Mouse (Mus musculus): ENCODE data around the gene Fbxo17. TPM values are rescaled to one million over a fixed set of nuclear protein-coding genes. Genes with fewer than 3 reads are reported as not detected.

Fbxo17 gene
- polyA plus RNA-seq, 1 experiment from 2014 or later = 4.2 TPM

DNA sequence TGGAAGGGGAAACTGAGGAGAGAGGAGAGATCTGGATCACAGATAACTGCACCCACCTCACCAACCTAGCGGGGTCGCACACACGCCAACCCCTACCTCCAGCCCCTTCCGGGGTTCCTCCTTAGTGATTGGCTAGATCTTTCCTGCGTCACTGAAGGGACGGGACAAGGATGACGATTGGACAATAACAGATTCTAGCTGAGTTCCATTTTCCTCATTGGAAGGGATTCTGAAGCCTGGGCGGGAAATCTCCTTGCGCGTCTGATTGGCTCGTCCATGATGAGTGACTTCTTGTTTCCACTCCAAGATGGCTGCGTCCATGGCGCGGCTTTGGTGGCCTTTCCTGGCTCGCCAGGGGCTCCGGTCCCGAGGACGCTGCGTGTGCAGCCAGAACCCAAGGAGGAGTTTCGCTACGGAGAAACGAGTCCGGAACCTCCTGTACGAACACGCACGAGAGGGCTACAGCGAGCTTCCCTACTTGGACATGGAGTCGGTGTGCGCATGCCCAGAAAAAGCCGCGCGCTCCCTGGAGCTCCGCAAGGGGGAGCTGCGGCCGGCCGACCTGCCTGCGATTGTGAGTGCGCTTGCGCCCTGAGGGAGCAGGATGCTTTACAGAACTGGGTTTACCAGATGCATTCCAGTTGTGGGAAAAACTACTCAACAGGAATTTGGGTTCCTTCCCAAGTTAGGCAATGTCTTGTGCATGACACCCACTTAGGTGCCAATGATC, 25.3 kb downstream of the Fbxo17 start, which contains the start of the genes Mrps12 and Sars2:
Gene Mrps12, minus strand, starts transcription at position 112 of the 730 bp plus-strand sequence.
Gene Sars2, plus strand, starts transcription at position 284 of the 730 bp plus-strand sequence.
- Histone ChIP-seq H3K36me3 (ENCODE audit: control insufficient read depth, insufficient read depth) (0 out of 2 replicates have a peak, but pooled peaks cover 1% of the 10 kb centered on the region), H3K27me3 (replicated peaks; ENCODE audit: control insufficient read depth, insufficient read depth, low read length) (no peaks in the 10 kb centered on the region), H3K4me2 (ENCODE audit: low read length) (peak within 1 kb of the TSS; percentile 72), H3K27ac (ENCODE audit: low read length) (peak within 1 kb of the TSS; percentile 60), H3K9me3 (ENCODE audit: control insufficient read depth, low read length) (no peaks in the 10 kb centered on the region), H3K9ac (replicated peaks; ENCODE audit: low read depth, low read length) (peak within 1 kb of the TSS; percentile 61), H3K4me1 (replicated peaks; ENCODE audit: control insufficient read depth, insufficient read depth, low read length) (peaks cover 14% of the 10 kb centered on the region), H3K4me3 (replicated peaks; ENCODE audit: low read length) (peak within 1 kb of the TSS; percentile 59)
- under 1% methylated on average over 39 of the region's 39 CpGs for WGBS
- peak; percentile 99 for ATAC-seq

GRCm38 (mm10) chr7:28749935-28750334, 33.3 kb downstream of the Fbxo17 start:
- Histone ChIP-seq H3K4me1 (replicated peaks; ENCODE audit: control insufficient read depth, insufficient read depth, low read length) (no peaks in the 10 kb centered on the region), H3K9ac (replicated peaks; ENCODE audit: low read depth, low read length) (no peak overlapping the region), H3K27me3 (replicated peaks; ENCODE audit: control insufficient read depth, insufficient read depth, low read length) (no peaks in the 10 kb centered on the region), H3K4me2 (ENCODE audit: low read length) (no peak overlapping the region), H3K4me3 (replicated peaks; ENCODE audit: low read length) (no peak overlapping the region), H3K36me3 (ENCODE audit: control insufficient read depth, insufficient read depth) (no peaks in the 10 kb centered on the region), H3K9me3 (ENCODE audit: control insufficient read depth, low read length) (no peaks in the 10 kb centered on the region), H3K27ac (ENCODE audit: low read length) (no peak overlapping the region)
- ATAC-seq = no peak
- WGBS = 96% methylated on average over 7 of the region's 7 CpGs

- Histone ChIP-seq H3K27ac (ENCODE audit: low read length) (no peak within 1 kb of the TSS), H3K9ac (replicated peaks; ENCODE audit: low read depth, low read length) (peak within 1 kb of the TSS; percentile 44)
These were observed 39.5 kb downstream of the Fbxo17 start, which contains the start of gene Ccer2 for GRCm38 (mm10) chr7:28756079-28756478. Gene Ccer2, plus strand, starts transcription at chr7:28756174.

DNA sequence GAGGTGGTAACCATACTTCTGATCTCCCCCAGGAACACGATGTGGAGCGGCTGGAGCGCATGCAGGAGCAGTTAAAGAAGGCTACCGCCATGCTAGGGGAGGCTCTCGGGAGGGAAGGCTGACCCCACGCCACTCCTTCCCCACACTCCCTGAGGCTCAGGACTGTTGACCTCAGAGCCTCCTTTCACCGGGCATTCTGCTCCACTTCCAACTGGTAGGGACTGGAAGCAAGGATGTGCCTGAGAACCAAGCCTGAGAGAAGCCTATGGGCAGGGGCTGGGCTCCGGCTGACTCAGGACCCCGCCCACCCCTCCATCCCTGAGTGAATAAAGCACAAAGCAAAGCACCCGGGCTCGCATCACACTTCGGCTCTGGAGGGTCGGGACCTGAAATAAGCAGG, 42.0 kb downstream of the Fbxo17 start:
- H3K4me2 ChIP-seq (ENCODE audit: low read length) = no peak overlapping the region
- no peak overlapping the region for H3K9ac ChIP-seq (replicated peaks; ENCODE audit: low read depth, low read length)
- H3K36me3 ChIP-seq (ENCODE audit: control insufficient read depth, insufficient read depth) = peaks cover 13% of the 10 kb centered on the region
- 83% methylated on average over 13 of the region's 13 CpGs for WGBS
- H3K27me3 ChIP-seq (replicated peaks; ENCODE audit: control insufficient read depth, insufficient read depth, low read length) = peaks cover 13% of the 10 kb centered on the region; the same call in 1 of the 2 replicates
- H3K4me1 ChIP-seq (replicated peaks; ENCODE audit: control insufficient read depth, insufficient read depth, low read length) = peaks cover 4% of the 10 kb centered on the region
- no peak overlapping the region for H3K27ac ChIP-seq (ENCODE audit: low read length)
- no peak for ATAC-seq
- no peaks in the 10 kb centered on the region for H3K9me3 ChIP-seq (ENCODE audit: control insufficient read depth, low read length)
- no peak overlapping the region for H3K4me3 ChIP-seq (replicated peaks; ENCODE audit: low read length)

More at GRCm38 (mm10) chr7:28756079-28756478, 39.5 kb downstream of the Fbxo17 start, which contains the start of gene Ccer2:
- peaks cover 4% of the 10 kb centered on the region for H3K4me1 ChIP-seq (replicated peaks; ENCODE audit: control insufficient read depth, insufficient read depth, low read length)
- 0 out of 2 replicates have a peak within 1 kb of the TSS, but pooled peaks have one; percentile 6 for H3K4me3 ChIP-seq (replicated peaks; ENCODE audit: low read length)
- no peak for ATAC-seq
- H3K4me2 ChIP-seq (ENCODE audit: low read length) = 0 out of 2 replicates have a peak within 1 kb of the TSS, but pooled peaks have one; percentile 16
- H3K9me3 ChIP-seq (ENCODE audit: control insufficient read depth, low read length) = no peaks in the 10 kb centered on the region
- WGBS = 4% methylated on average over 17 of the region's 17 CpGs
- peaks cover 7% of the 10 kb centered on the region for H3K36me3 ChIP-seq (ENCODE audit: control insufficient read depth, insufficient read depth)
- H3K27me3 ChIP-seq (replicated peaks; ENCODE audit: control insufficient read depth, insufficient read depth, low read length) = peaks cover 13% of the 10 kb centered on the region; the same call in 1 of the 2 replicates

DNA sequence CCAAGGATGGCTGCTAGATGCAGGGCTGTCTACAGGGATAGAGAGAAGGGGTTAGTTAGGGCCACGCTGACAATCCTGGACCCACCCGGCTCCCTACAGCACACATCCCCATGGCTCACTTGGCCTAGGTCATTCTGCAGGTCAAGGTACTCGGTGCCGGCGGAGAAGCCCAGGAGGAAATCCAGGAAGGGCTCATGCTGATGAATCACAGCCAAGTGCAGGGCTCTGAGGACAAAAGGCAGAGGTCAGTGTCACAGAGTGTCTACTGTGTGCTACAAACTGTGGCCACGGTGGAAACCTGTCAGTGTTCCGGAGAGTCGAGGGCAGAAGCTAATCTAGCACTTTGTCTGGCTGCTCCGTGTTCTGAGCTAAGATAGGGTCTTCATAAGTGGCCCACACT, 45.3 kb downstream of the Fbxo17 start:
- WGBS = 93% methylated on average over 9 of the region's 9 CpGs
- peaks cover 9% of the 10 kb centered on the region for H3K4me1 ChIP-seq (replicated peaks; ENCODE audit: control insufficient read depth, insufficient read depth, low read length)
- H3K9ac ChIP-seq (replicated peaks; ENCODE audit: low read depth, low read length) = no peak overlapping the region
- H3K27me3 ChIP-seq (replicated peaks; ENCODE audit: control insufficient read depth, insufficient read depth, low read length) = no peaks in the 10 kb centered on the region
- no peak overlapping the region for H3K27ac ChIP-seq (ENCODE audit: low read length)
- H3K36me3 ChIP-seq (ENCODE audit: control insufficient read depth, insufficient read depth) = peaks cover 13% of the 10 kb centered on the region
- no peak overlapping the region for H3K4me2 ChIP-seq (ENCODE audit: low read length)
- H3K9me3 ChIP-seq (ENCODE audit: control insufficient read depth, low read length) = no peaks in the 10 kb centered on the region
- no peak for ATAC-seq
- H3K4me3 ChIP-seq (replicated peaks; ENCODE audit: low read length) = no peak overlapping the region

- H3K4me1 ChIP-seq (replicated peaks; ENCODE audit: control insufficient read depth, insufficient read depth, low read length) = peaks cover 19% of the 10 kb centered on the region
- H3K9ac ChIP-seq (replicated peaks; ENCODE audit: low read depth, low read length) = no peak overlapping the region
- no peak for ATAC-seq
- no peak overlapping the region for H3K27ac ChIP-seq (ENCODE audit: low read length)
- H3K9me3 ChIP-seq (ENCODE audit: control insufficient read depth, low read length) = no peaks in the 10 kb centered on the region
- H3K4me2 ChIP-seq (ENCODE audit: low read length) = peak overlapping the region; percentile 73
- 89% methylated on average over 6 of the region's 6 CpGs for WGBS
- peaks cover 7% of the 10 kb centered on the region; the same call in 1 of the 2 replicates for H3K36me3 ChIP-seq (ENCODE audit: control insufficient read depth, insufficient read depth)
- H3K4me3 ChIP-seq (replicated peaks; ENCODE audit: low read length) = no peak overlapping the region
- H3K27me3 ChIP-seq (replicated peaks; ENCODE audit: control insufficient read depth, insufficient read depth, low read length) = no peaks in the 10 kb centered on the region
These were observed 48.6 kb downstream of the Fbxo17 start for GRCm38 (mm10) chr7:28765211-28765610.

- peak within 1 kb of the TSS; percentile 86 for H3K4me3 ChIP-seq (replicated peaks; ENCODE audit: low read length)
- H3K36me3 ChIP-seq (ENCODE audit: control insufficient read depth, insufficient read depth) = peaks cover 4% of the 10 kb centered on the region; the same call in 1 of the 2 replicates
- under 1% methylated on average over 45 of the region's 45 CpGs for WGBS
- H3K9me3 ChIP-seq (ENCODE audit: control insufficient read depth, low read length) = no peaks in the 10 kb centered on the region
- no peaks in the 10 kb centered on the region for H3K27me3 ChIP-seq (replicated peaks; ENCODE audit: control insufficient read depth, insufficient read depth, low read length)
- ATAC-seq = peak; percentile 99
- peak within 1 kb of the TSS; percentile 79 for H3K9ac ChIP-seq (replicated peaks; ENCODE audit: low read depth, low read length)
- H3K27ac ChIP-seq (ENCODE audit: low read length) = no peak within 1 kb of the TSS
- peaks cover 19% of the 10 kb centered on the region for H3K4me1 ChIP-seq (replicated peaks; ENCODE audit: control insufficient read depth, insufficient read depth, low read length)
- H3K4me2 ChIP-seq (ENCODE audit: low read length) = peak within 1 kb of the TSS; percentile 83
These were observed 49.7 kb downstream of the Fbxo17 start, which contains the start of gene Sirt2 for GRCm38 (mm10) chr7:28766173-28766879. Gene Sirt2, plus strand, starts transcription at chr7:28766735.

GRCm38 (mm10) chr7:28766910-28767309, 50.3 kb downstream of the Fbxo17 start:
- H3K27ac ChIP-seq (ENCODE audit: low read length) = no peak overlapping the region
- no peaks in the 10 kb centered on the region; the same call in 1 of the 2 replicates for H3K36me3 ChIP-seq (ENCODE audit: control insufficient read depth, insufficient read depth)
- no peaks in the 10 kb centered on the region for H3K9me3 ChIP-seq (ENCODE audit: control insufficient read depth, low read length)
- WGBS = 2% methylated on average over 14 of the region's 14 CpGs
- H3K4me3 ChIP-seq (replicated peaks; ENCODE audit: low read length) = peak overlapping the region; percentile 86
- H3K4me2 ChIP-seq (ENCODE audit: low read length) = peak overlapping the region; percentile 83
- H3K4me1 ChIP-seq (replicated peaks; ENCODE audit: control insufficient read depth, insufficient read depth, low read length) = peaks cover 19% of the 10 kb centered on the region
- H3K27me3 ChIP-seq (replicated peaks; ENCODE audit: control insufficient read depth, insufficient read depth, low read length) = no peaks in the 10 kb centered on the region
- peak; percentile 6 for ATAC-seq
- H3K9ac ChIP-seq (replicated peaks; ENCODE audit: low read depth, low read length) = peak overlapping the region; percentile 76

DNA sequence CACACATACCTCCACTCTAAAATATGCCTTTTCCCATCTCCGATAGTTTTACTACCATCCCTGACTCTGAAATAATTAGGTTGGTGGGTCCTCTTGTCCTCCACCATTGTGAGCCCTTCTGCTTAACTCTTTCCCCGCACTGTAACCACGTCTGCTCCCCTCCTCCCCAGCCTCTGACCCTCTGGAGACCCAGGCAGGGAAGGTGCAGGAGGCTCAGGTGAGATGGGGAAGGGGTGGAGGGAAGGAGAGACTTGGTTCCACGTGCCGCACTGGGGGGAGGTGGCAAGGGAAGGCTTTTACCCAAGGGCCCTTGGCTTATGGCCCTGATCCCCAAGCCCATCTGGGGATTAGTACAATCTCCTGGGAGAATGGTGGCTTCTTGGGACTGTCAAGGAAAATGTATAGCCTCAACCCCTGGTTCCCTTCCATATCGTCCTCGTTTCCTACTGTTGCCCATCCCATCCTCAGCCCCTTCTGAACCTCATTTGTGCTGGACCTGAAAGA, 50.9 kb downstream of the Fbxo17 start, which contains the start of gene Nfkbib:
Gene Nfkbib, minus strand, starts transcription at position 51 of the 504 bp plus-strand sequence.
- no peak for ATAC-seq
- 57% methylated on average over 7 of the region's 7 CpGs for WGBS
- Histone ChIP-seq H3K27ac (ENCODE audit: low read length) (no peak within 1 kb of the TSS), H3K4me2 (ENCODE audit: low read length) (peak within 1 kb of the TSS; percentile 83), H3K4me1 (replicated peaks; ENCODE audit: control insufficient read depth, insufficient read depth, low read length) (peaks cover 19% of the 10 kb centered on the region), H3K27me3 (replicated peaks; ENCODE audit: control insufficient read depth, insufficient read depth, low read length) (no peaks in the 10 kb centered on the region), H3K9ac (replicated peaks; ENCODE audit: low read depth, low read length) (peak within 1 kb of the TSS; percentile 79), H3K9me3 (ENCODE audit: control insufficient read depth, low read length) (no peaks in the 10 kb centered on the region), H3K36me3 (ENCODE audit: control insufficient read depth, insufficient read depth) (no peaks in the 10 kb centered on the region), H3K4me3 (replicated peaks; ENCODE audit: low read length) (peak within 1 kb of the TSS; percentile 86)

Data from forebrain, embryonic 16.5 days (tissue).